Mouse (Mus musculus) neutrophil, adult 5-6 weeks (primary cell): Measurements from ENCODE around the gene Rhoa. TPM values are rescaled to one million over a fixed set of nuclear protein-coding genes. Genes with fewer than 3 reads are reported as not detected.
"Not testable (repeated sequence)": the region's sequence is repeated elsewhere in the genome, so short reads cannot be mapped to it uniquely, and the experiment has no call there.

Experiments used
- ATAC-seq: fragments of 151-379, 151-347 bp; 2 replicates; pipeline ENCODE4 v1.8.0; 2017; ENCODE audit warnings: mild to moderate bottlenecking, moderate TSS enrichment; ENCODE audit not compliant: insufficient number of reproducible peaks, poor library complexity, low FRiP score, severe bottlenecking; ENCODE audit errors: extremely low read depth
- total RNA-seq: library from RNA; stranded (forward); fragments of 200-1000 nt; gene quantifications from 2 replicates; pipeline ENCODE4 v1.2.3, GENCODE M21; 2017

Rhoa gene
- total RNA-seq = 487 and 547 TPM in 2 replicates

- ATAC-seq = peak; percentile 94
Observed at GRCm38 (mm10) chr9:108305629-108306520, at the start of gene Rhoa, which contains the start of gene Tcta. TSS of gene Rhoa (plus strand) at chr9:108306129. TSS of gene Tcta (minus strand) at chr9:108306160.

- no peak for ATAC-seq
Observed at GRCm38 (mm10) chr9:108260526-108260925, 45.4 kb upstream of the Rhoa start.

GRCm38 (mm10) chr9:108261865-108262264 is 44.1 kb upstream of the Rhoa start:
- ATAC-seq = no peak

GRCm38 (mm10) chr9:108262494-108263049 is 43.4 kb upstream of the Rhoa start:
- ATAC-seq = no peak

GRCm38 (mm10) chr9:108263131-108263681 is 42.7 kb upstream of the Rhoa start:
- no peak for ATAC-seq

GRCm38 (mm10) chr9:108263690-108264190 is 42.2 kb upstream of the Rhoa start, which contains the start of gene Dag1:
TSS of gene Dag1 (minus strand) at chr9:108263958.
- ATAC-seq = peak; percentile 80

- no peak for ATAC-seq
Observed at GRCm38 (mm10) chr9:108264191-108264921, 41.6 kb upstream of the Rhoa start.

GRCm38 (mm10) chr9:108266261-108266935 is 39.5 kb upstream of the Rhoa start:
- no peak for ATAC-seq

GRCm38 (mm10) chr9:108267691-108268090 is 38.2 kb upstream of the Rhoa start:
- no peak for ATAC-seq

GRCm38 (mm10) chr9:108268701-108269100 is 37.2 kb upstream of the Rhoa start:
- not testable (repeated sequence) for ATAC-seq

GRCm38 (mm10) chr9:108271941-108272340 is 34.0 kb upstream of the Rhoa start:
- no peak for ATAC-seq

- ATAC-seq = no peak
Observed at GRCm38 (mm10) chr9:108272691-108273090, 33.2 kb upstream of the Rhoa start.

GRCm38 (mm10) chr9:108273485-108273884 is 32.4 kb upstream of the Rhoa start:
- ATAC-seq = no peak

GRCm38 (mm10) chr9:108274476-108275330 is 31.2 kb upstream of the Rhoa start:
- ATAC-seq = no peak

GRCm38 (mm10) chr9:108275331-108275659 is 30.6 kb upstream of the Rhoa start:
- no peak for ATAC-seq

GRCm38 (mm10) chr9:108278697-108279450 is 27.1 kb upstream of the Rhoa start:
- ATAC-seq = peak; percentile 53; the same call in 1 of the 2 replicates
